Mouse (Mus musculus): ENCODE measurements around the gene Hmga1. TPM values are rescaled to one million over a fixed set of nuclear protein-coding genes. Genes with fewer than 3 reads are reported as not detected.

The Hmga1 gene
- 46.6 TPM for polyA plus RNA-seq (2017; shearing (Covaris generic))

DNA sequence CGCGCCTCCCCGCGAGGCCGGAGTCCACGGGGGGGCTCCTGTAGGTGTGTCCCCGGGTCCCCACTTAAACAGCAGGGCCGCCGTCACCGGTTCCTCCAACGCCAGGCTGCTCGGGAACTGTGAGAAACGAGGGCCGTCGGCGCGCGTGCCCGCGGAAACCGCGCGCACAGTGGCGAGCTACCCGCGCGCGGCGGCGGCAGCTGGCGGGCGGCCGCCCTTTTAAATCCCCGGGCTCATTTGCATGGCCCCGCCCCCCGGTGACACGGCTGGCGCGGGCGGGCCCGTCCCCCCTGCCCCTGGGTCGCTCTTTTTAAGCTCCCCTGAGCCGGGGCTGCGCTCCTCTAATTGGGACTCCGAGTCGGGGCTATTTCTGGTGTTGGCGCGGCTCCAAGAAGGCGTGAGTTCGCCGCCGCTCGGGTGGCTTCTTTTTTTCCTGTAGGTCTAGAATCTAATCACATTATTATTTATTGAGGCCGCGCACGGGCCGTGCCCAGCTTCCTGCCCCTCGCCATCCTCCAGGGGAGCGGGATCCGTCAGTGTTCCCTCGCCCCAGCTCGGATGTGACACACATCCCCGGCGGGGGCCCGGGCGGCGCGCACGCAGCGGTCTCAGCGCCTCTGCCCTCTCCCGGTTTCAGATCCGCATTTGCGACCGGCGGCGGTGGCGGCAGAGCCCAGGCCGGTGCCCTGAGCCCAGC is at the start of gene Hmga1:
Gene Hmga1, plus strand, starts transcription at position 183 of the 697 bp plus-strand sequence.

DNA sequence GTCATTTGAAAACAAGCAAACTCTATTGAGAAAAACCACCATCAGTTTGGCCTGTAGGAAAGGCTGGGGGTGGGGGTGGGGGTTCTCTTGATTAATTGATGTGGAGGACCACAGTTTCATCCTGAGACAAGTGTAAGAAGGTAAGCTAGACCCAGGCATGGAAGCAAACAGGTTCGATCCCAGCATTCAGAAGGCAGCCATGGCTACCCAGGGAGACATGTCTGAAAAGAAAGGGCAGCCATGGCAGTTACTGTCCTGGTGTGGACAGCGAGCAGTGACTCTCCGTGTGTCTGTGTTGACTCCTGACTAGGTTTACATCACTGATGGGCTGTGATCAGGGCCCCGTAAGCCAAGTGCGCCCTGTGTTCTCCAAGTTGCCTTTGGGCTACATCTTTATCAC is 35.0 kb upstream of the Hmga1 start, which contains the start of gene Grm4:
Gene Grm4, minus strand, starts transcription at position 101 of the 400 bp plus-strand sequence.

DNA sequence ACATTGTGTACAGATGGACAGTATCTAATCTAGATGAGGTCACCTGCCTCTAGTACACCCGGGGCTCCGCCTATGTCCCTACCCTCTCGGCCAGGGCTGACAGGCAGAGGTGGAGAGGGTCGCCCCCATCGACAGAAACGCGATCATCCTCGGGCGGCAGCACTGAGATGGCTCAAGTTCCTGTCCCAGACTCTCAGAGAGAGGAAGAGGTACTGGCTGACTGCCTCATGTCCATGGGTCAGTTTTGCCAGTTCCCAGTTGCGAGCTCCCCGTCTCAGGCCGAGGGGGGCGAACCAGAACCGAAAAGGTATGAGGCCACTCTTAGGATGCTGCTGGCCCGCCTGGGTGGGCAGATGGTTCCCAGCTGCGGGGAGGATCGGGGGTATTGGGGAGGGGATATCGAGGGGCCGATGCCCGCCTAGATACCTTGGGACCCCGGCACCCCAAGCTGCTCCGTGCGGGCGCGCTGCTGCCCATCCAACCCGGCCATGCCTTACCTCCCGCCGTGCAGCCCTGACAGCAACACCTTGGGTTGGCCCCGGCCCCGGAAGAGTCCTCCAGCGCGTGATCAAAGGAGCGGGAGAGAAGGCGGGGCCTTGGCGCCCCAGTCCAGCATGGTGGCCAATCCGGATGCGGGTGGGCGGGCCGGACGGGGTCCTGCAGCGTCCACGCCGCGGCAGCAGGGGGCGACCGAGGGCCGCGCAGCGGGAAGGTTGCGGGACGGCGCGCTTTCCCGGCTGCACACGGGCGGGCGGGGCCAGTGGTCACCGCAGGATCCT is 9.1 kb downstream of the Hmga1 start, which contains the start of gene AI413582:
Gene AI413582, minus strand, starts transcription at position 594 of the 779 bp plus-strand sequence.

Other genes with a start within 250 kb of the Hmga1 start
- gene Grm4, start 35.1 kb upstream of the Hmga1 start, polyA plus RNA-seq (2017; shearing (Covaris generic)): not detected
- 67.6 TPM for gene AI413582, start 9.3 kb downstream of the Hmga1 start, polyA plus RNA-seq (2017; shearing (Covaris generic))
- gene Nudt3, start 67.0 kb downstream of the Hmga1 start, polyA plus RNA-seq (2017; shearing (Covaris generic)): 78.3 TPM
- not detected for gene RPS10-NUDT3, start 78.7 kb downstream of the Hmga1 start, polyA plus RNA-seq (2017; shearing (Covaris generic))
- gene Rps10, start 80.2 kb downstream of the Hmga1 start, polyA plus RNA-seq (2017; shearing (Covaris generic)): 1,396 TPM
- gene Pacsin1, start 99.0 kb downstream of the Hmga1 start, polyA plus RNA-seq (2017; shearing (Covaris generic)): 56.2 TPM
- gene Spdef, start 172.5 kb downstream of the Hmga1 start, polyA plus RNA-seq (2017; shearing (Covaris generic)): not detected